8 mouse cellular contexts compared by ENCODE assay signal in the genomic region with DNA sequence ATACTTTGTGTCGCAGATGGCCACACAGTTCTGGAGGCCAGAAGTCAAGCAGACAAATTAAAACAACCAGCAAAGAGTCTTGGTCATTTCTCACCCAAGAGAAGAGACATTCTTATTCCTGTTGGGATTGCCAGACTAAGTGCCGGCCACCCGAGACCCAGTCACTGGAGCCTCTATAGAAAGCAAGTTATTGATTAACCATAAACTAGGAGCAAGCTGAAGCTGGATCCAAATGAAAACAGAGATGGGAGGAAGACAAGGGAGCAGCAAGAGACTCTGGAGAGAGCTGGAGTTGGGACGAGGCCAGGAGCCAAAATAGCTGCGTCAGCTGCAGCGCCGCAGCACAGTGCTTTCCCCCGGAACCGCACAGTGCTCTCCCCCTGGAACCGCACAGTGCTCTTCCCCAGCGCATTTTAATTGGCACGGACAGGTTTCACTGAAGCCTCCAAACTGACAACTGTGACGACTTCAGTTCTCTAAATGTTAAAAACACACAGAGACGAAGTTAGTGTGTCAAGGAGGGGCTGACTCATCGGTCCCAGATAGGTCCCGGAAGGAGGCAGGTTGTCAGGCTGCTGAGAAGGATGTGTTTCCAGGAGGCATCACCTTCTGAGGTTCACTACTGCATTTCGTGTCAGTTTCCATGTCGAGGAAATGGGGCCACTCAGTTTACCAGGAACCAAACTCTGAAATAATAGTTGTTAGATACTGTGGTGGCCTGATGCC.
DNase-seq lines count a peak whose midpoint lies in the region; TF ChIP-seq lines count a peak whose summit lies in the region.

No protein-coding gene starts in this region.

- intact Hi-C loops in left cerebral cortex, postnatal 10 days (cut with DNase I), result no loop called here

- no peaks in the 10 kb centered on the region for H3K4me1 ChIP-seq in cortical plate, adult 2 months (ENCODE audit: control insufficient read depth, insufficient read depth, low read length)

- TF ChIP-seq CTCF in cortical plate, adult 2 months (IDR thresholded peaks at IDR 0.05; ENCODE audit: extremely low read depth, insufficient read depth, low read length), result no peak

- 0 out of 2 replicates have a peak overlapping the region, but pooled peaks have one; percentile 9 for H3K4me3 ChIP-seq in cortical plate, adult 2 months (ENCODE audit: insufficient read depth, low read length)

- DNase-seq in cerebellum, adult 18-20 months, result peak; percentile 32 to 48
- no peak for DNase-seq in cerebellum, postnatal 4 days (ENCODE audit: low spot score in 2 of 2)
- peak; percentile 26 to 36 for DNase-seq in left cerebral cortex, adult 18-20 months (ENCODE audit: low spot score in 2 of 2)
- DNase-seq in left cerebral cortex, postnatal 10 days (ENCODE audit: extremely low spot score in 1 of 2, low spot score in 2 of 2), result no peak
- DNase-seq in kidney, postnatal 4 days, result peak; percentile 61 to 66
- no peak for DNase-seq in thymus, postnatal 0 days (ENCODE audit: low spot score)
- no peak for DNase-seq in T-cell, adult 2 months (ENCODE audit: low spot score)

- TF ChIP-seq POLR2A in cortical plate, adult 2 months (IDR thresholded peaks at IDR 0.05; ENCODE audit: extremely low read depth, insufficient read depth, low read length), result no peak

- no peak overlapping the region for H3K27ac ChIP-seq in cortical plate, adult 2 months (ENCODE audit: insufficient read depth, low read length)

Comparison
In these comparisons a context has a peak if more than half of its experiments do, and no peak if none do; other contexts are left out.
1. DNase-seq: peak in cerebellum, adult 18-20 months (2 of 2), left cerebral cortex, adult 18-20 months (2 of 2) and kidney, postnatal 4 days (2 of 2); none in cerebellum, postnatal 4 days (0 of 2), left cerebral cortex, postnatal 10 days (0 of 2), thymus, postnatal 0 days (single experiment) and T-cell, adult 2 months (single experiment).